Mouse (Mus musculus): ENCODE data around the gene Noxo1. TPM values are rescaled to one million over a fixed set of nuclear protein-coding genes. Genes with fewer than 3 reads are reported as not detected.

The Noxo1 gene
- total and polyA plus RNA-seq, 3 experiments = 0.62 to 2.4 TPM; not detected in 1

DNA sequence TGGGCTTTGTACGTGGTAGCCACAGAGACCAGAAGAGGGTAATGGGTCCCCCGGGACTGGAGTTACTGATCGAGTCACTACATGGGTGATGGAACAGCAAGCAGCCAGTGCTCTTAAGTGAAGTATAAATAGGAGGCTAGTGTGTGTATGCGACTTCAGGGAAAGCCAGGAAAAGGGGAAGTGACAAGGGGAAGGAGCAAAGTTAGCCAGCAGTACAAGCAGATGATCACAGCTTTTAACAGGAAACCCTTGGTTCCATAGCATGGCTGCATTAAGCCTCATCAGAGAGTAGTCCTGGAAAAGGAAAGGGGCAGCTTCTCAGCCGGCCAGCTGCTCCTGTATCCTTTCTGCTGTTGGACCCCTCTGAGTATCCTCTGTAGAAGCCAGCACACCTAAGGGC is 3.6 kb upstream of the Noxo1 start:
- Histone ChIP-seq H3K79me2 (ENCODE audit: control insufficient read depth, insufficient read depth, low read length, poor library complexity) (peaks cover 8% of the 10 kb centered on the region), H3K4me1 (ENCODE audit: control insufficient read depth in 1 of 2, insufficient read depth in 2 of 2, low read length in 2 of 2) (peaks cover 2 to 13% of the 10 kb centered on the region in 2 experiments; a peak in 2 of 4 replicates), H3K36me3 (ENCODE audit: control insufficient read depth in 1 of 2, insufficient read depth in 2 of 2, low read length in 2 of 2) (peaks cover 0 to 2% of the 10 kb centered on the region in 2 experiments; a peak in 1 of 4 replicates), H3K4me3 (ENCODE audit: control insufficient read depth in 1 of 2, insufficient read depth in 1 of 2, low read depth in 2 of 2, low read length in 2 of 2) (no peak overlapping the region), H3K27me3 (ENCODE audit: control insufficient read depth in 1 of 2, insufficient read depth in 2 of 2, low read length in 2 of 2) (no peaks in the 10 kb centered on the region), H3K9ac (ENCODE audit: control insufficient read depth, low read depth, low read length, poor library complexity, severe bottlenecking) (no peak overlapping the region), H3K9me3 (replicated peaks; ENCODE audit: insufficient read depth, low read length) (no peaks in the 10 kb centered on the region), H3K27ac (ENCODE audit: control insufficient read depth, low read depth, low read length) (no peak overlapping the region)
- DNase-seq (ENCODE audit: low read depth, low spot score) = peak; percentile 54
- TF ChIP-seq TBP (IDR thresholded peaks at IDR 0.05; ENCODE audit: low read depth, low read length) (no peak), NRF1 (IDR thresholded peaks at IDR 0.05; ENCODE audit: insufficient read depth, low read depth, low read length, poor library complexity, severe bottlenecking) (no peak), ZMIZ1 (IDR thresholded peaks at IDR 0.05; ENCODE audit: low read depth, low read length) (no peak), NELFE (IDR thresholded peaks at IDR 0.05; ENCODE audit: low read depth, low read length) (no peak), UBTF (IDR thresholded peaks at IDR 0.05; ENCODE audit: borderline replicate concordance, insufficient read depth, low read depth, low read length) (no peak)

DNA sequence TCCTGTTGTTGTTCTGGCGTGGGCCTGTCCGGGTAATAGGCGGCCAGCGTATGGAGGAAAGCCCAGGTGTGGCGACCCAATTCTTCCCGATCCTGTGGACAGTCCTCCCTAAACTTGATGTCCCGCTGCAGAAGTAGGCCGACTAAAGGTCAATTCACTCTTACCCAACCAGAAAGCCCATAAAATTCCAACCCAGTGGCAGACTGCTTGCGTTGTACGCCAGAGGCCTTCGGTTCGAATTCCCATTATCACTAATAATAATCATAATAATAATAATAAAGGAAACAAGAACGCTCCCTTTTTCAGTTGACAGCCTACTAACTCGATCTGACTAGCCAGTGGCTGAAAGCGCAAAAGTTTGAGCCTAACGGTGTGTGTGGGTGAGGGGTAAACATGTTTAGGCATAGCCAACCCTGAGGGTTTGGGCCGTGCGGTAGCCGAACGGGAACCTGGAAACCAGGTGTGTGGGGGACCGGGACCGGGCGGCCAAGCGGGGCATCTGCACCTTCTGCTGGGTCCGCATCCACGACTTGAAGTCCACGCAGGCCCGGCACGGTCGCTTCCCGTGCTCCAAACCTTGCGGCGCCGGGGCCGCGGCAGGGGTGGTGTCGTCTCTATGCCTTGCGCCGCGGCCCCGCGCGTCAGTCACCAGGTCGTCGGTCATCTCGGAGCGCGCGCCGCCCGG is 566 bp upstream of the Noxo1 start:
- 0 out of 2 replicates have a peak, but pooled peaks have one; percentile 4 for TF ChIP-seq MAX (IDR thresholded peaks at IDR 0.05; ENCODE audit: low read length)
- no peak; a peak in 1 of 4 replicates for TF ChIP-seq POLR2A (IDR thresholded peaks at IDR 0.05; ENCODE audit: control insufficient read depth in 1 of 2, insufficient read depth in 1 of 2, low read depth in 1 of 2, low read length in 2 of 2, poor library complexity in 1 of 2)
- TF ChIP-seq HCFC1 (IDR thresholded peaks at IDR 0.05; ENCODE audit: low read depth, low read length) = no peak; the same call in 1 of the 2 replicates
- TF ChIP-seq SIN3A (IDR thresholded peaks at IDR 0.05; ENCODE audit: low read length) = 0 out of 2 replicates have a peak, but pooled peaks have one; percentile 58
- TF ChIP-seq MAZ (IDR thresholded peaks at IDR 0.05; ENCODE audit: low read depth, low read length) = no peak
- TF ChIP-seq CHD1 (IDR thresholded peaks at IDR 0.05; ENCODE audit: low read depth, low read length) = 0 out of 2 replicates have a peak, but pooled peaks have one; percentile 36
- TF ChIP-seq MYC (IDR thresholded peaks at IDR 0.05; ENCODE audit: low read depth, low read length) = 0 out of 2 replicates have a peak, but pooled peaks have one; percentile 4
- TF ChIP-seq TCF12 (IDR thresholded peaks at IDR 0.05; ENCODE audit: low read depth, low read length) = no peak
- no peak for TF ChIP-seq BHLHE40 (IDR thresholded peaks at IDR 0.05; ENCODE audit: borderline replicate concordance, low read depth, low read length)
- peak overlapping the region; percentile 85 for H3K9ac ChIP-seq (ENCODE audit: control insufficient read depth, low read depth, low read length, poor library complexity, severe bottlenecking)

More for the DNA sequence above, 566 bp upstream of the Noxo1 start:
- peaks cover 8% of the 10 kb centered on the region for H3K79me2 ChIP-seq (ENCODE audit: control insufficient read depth, insufficient read depth, low read length, poor library complexity)
- peaks cover 2 to 10% of the 10 kb centered on the region in 2 experiments; a peak in 1 of 4 replicates for H3K4me1 ChIP-seq (ENCODE audit: control insufficient read depth in 1 of 2, insufficient read depth in 2 of 2, low read length in 2 of 2)
- no peak for DNase-seq (ENCODE audit: low read depth, low spot score)
- no peaks in the 10 kb centered on the region for H3K9me3 ChIP-seq (replicated peaks; ENCODE audit: insufficient read depth, low read length)
- peaks cover 0 to 2% of the 10 kb centered on the region in 2 experiments; a peak in 1 of 4 replicates for H3K36me3 ChIP-seq (ENCODE audit: control insufficient read depth in 1 of 2, insufficient read depth in 2 of 2, low read length in 2 of 2)
- H3K4me3 ChIP-seq (ENCODE audit: control insufficient read depth in 1 of 2, insufficient read depth in 1 of 2, low read depth in 2 of 2, low read length in 2 of 2) = peak overlapping the region; percentile 78 to 99
- H3K27ac ChIP-seq (ENCODE audit: control insufficient read depth, low read depth, low read length) = peak overlapping the region; percentile 75
- H3K27me3 ChIP-seq (ENCODE audit: control insufficient read depth in 1 of 2, insufficient read depth in 2 of 2, low read length in 2 of 2) = no peaks in the 10 kb centered on the region

Data from MEL (cell line).